Mouse (Mus musculus): ENCODE data around the gene Psmb8.

DNA sequence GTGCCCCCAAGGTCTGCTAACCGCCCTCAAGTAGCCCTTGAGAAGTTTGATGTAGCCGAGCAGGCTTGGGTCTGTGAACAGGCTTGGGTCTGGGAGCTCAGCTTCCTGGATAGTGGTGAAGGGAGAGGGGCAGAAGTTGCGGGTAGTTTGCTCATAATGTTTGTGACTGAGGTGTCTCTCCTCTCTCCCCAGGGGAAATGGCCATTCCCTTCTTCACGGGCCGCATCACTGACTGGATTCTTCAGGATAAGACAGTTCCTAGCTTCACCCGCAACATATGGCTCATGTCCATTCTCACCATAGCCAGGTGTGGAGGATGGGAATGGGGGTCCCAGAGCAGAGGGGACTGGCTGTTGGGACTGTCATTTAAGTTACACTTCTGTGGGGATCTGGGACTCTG, 8.5 kb upstream of the Psmb8 start:
- TF ChIP-seq POLR2A (IDR thresholded peaks at IDR 0.05; ENCODE audit: extremely low read depth, insufficient read depth, low read length) = no peak
- no peak for TF ChIP-seq CTCF (IDR thresholded peaks at IDR 0.05; ENCODE audit: low read depth, low read length)
